Mouse (Mus musculus) mouse trophoblast stem cell (cell line): ENCODE data around the gene Heatr5a.

Experiments
- in situ Hi-C, 2 experiments: fragments of 300-500 bp; cut with MseI, MboI; formaldehyde crosslinking; loops; 2 replicates in 1 of 2; 3 replicates in 1 of 2; pipeline ENCODE4 v1.15.1; 2025

Heatr5a gene

DNA sequence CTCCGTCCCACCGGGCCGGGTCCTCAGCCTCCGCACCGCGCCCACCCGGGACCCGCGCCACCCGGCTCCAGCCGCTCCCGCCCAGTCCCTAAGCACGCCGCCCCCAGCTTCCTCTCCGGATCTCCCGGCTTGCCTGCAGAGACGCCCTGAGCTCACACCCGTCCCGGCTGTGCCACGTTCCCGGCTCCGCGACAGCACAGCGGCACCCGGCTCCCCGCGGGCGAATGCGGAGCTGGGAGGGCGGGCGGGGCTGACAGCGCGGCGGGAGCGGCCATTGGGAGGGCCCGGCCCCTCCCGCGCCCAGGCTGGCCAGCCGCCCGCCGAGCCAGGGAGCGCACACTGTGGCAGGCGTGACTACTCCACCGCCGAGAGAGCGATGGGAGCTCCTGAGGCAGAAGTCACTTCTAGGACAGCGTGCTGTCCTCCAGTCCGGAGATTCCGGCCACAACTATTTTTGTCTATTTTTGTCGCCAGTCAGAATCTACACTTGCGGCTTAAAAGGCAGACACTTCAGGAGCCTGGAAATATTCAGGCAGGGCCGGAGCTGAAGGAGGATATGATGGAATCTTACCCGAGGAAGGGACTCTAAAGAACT, at the start of gene Heatr5a:
Gene Heatr5a, minus strand, starts transcription at position 252 of the 595 bp plus-strand sequence.
- in situ Hi-C loops, result no loop called here

- in situ Hi-C loops, result no loop called here
Measured at GRCm38 (mm10) chr12:52014494-52015029, 43.4 kb upstream of the Heatr5a start.

GRCm38 (mm10) chr12:52014044-52014443, 42.9 kb upstream of the Heatr5a start:
- in situ Hi-C loops, result no loop called here

GRCm38 (mm10) chr12:52013274-52013673, 42.2 kb upstream of the Heatr5a start:
- in situ Hi-C loops, result no loop called here

- in situ Hi-C loops, result no loop called here
Measured at GRCm38 (mm10) chr12:52012159-52012558, 41.0 kb upstream of the Heatr5a start.

DNA sequence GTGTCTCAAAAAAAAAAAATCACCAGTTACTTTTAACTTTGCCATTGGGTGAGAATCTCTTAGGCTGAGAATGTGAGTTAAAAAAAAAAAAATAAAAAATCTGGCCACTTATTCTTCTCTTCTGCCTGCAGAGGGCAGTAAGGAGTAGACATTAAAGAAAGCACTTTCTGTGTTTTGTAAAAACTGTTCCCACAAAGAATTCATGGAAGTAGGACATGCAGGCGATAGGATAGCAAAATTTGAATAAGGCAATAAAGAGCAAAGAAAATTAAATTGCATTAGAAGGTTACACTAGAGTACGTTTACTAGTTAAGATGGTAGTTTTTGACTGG, 39.5 kb upstream of the Heatr5a start:
- in situ Hi-C loops, result no loop called here

DNA sequence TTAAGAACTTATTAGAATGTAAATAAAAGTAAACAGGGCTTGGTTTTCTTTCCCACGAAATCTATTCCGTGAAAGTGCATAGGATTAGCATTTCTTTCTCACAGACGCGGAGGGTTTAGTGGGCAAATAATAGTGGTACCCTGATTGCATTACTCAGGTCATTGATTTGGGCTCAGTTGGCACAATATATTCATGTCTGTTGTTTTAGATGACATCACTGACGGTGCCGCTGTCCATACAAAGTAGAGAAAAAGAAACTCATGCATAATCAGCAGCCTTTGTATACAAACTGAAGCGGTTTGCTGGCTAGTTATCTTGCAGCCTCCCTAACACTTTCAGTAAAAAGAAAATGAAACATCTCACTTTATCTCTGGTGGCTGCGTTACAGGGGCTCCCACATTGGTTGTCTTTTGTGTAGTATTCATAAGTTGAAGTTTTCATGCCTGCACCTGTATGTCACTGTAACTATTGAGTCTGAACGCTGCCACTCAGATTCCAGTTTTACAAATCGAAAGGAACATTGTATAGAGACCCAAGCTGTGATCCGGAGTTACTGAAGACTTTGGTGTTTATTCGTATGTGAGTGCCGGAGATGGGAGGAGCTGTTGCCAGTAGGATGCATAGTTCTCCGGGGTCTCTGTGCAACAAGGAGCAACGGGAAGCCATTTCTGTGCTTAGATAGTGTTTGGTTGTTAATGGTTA, 39.0 kb upstream of the Heatr5a start:
- in situ Hi-C loops, result no loop called here

- in situ Hi-C loops, result no loop called here
Measured at GRCm38 (mm10) chr12:52006633-52006994, 35.5 kb upstream of the Heatr5a start.

GRCm38 (mm10) chr12:52005877-52006632, 34.9 kb upstream of the Heatr5a start, which contains the start of gene Dtd2:
Dtd2 (minus strand) TSS chr12:52006501.
- in situ Hi-C loops, result no loop called here

- in situ Hi-C loops, result no loop called here
Measured at GRCm38 (mm10) chr12:52002746-52003145, 31.6 kb upstream of the Heatr5a start.

DNA sequence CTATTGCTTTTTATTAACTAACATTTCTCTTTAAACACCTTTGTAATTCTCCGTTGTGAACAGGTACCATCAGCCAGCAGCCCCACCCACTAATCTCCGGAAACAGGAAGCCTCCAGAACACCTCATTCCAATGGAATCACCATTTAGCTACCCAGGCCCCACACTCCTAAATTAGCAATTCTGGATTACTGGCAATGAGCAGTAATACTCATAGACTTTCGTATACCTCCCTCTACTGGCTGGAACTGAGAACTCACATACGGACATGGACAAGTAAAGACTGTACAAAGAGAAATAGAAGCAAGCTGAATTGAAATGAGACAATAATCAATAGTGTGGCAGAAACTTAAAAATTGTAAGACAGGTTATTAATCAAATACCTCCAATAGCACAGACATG, 30.4 kb upstream of the Heatr5a start:
- in situ Hi-C loops, result no loop called here

- in situ Hi-C loops, result no loop called here
Measured at GRCm38 (mm10) chr12:51998366-51998932, 27.3 kb upstream of the Heatr5a start.

- in situ Hi-C loops, result no loop called here
Measured at GRCm38 (mm10) chr12:51995738-51996536, 24.8 kb upstream of the Heatr5a start.

- in situ Hi-C loops, result no loop called here
Measured at GRCm38 (mm10) chr12:51990629-51991028, 19.5 kb upstream of the Heatr5a start.

GRCm38 (mm10) chr12:51988536-51988935, 17.4 kb upstream of the Heatr5a start:
- in situ Hi-C loops, result no loop called here

GRCm38 (mm10) chr12:51985826-51986225, 14.7 kb upstream of the Heatr5a start:
- in situ Hi-C loops, result no loop called here

- in situ Hi-C loops, result no loop called here
Measured at GRCm38 (mm10) chr12:51985163-51985748, 14.1 kb upstream of the Heatr5a start.

- in situ Hi-C loops, result no loop called here
Measured at GRCm38 (mm10) chr12:51983625-51984024, 12.5 kb upstream of the Heatr5a start.

DNA sequence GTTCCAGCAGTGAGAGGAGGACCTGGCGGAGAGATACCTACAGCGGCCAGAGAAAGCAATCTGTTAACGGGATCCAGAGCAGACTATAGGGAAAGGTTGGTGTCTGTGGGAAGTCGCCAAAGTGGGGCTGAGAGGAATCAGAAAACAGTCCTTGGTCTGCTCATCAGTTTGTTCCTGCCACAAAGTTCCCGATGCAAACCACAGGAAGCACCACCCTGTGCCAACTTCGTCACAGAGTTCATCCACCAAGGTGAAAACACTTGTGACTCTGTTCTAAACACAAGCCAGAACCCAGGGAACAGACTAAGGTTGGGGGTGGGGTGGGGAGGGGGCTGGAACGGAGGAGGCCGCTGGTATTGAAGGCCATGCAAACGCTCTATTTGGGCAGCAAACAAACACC, 5.4 kb upstream of the Heatr5a start:
- in situ Hi-C loops, result no loop called here

- in situ Hi-C loops, result no loop called here
Measured at GRCm38 (mm10) chr12:51974381-51974780, 3.3 kb upstream of the Heatr5a start.
